10 mouse cellular contexts compared by ENCODE assay signal in the genomic region with DNA sequence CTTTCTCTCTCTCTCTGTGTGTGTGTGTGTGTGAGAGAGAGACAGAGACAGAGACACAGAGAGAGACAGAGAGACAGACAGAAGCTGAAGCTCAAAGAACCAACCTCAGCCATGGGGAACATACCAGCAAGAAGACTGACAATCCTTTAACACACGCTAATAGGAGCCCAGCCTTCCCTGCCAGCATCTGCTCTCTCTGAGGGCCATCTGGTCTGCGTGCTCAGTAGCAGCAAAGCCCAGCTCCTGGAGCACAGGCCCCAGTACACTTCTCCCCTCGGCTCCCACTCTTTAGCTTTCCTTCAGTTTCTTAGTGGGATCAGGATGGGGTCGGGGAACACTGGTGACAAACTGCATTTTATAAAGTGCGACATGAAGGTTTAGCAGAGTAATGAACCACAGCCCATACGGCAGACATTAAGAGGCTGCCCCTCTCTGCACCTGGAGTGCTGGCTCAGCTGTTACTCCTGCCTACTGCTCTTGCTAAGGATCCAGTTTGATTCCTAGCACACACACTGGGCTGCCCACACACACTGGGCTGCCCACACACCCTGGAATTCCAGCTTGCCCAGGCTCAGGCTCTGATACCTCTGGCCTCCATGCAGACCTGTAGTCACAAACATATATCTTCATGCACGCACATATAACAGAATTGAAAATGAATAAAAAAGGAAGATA. TPM values are rescaled to one million over a fixed set of nuclear protein-coding genes. Genes with fewer than 3 reads are reported as not detected.
DNase-seq lines count a peak whose midpoint lies in the region; ATAC-seq lines count a peak whose summit lies in the region.
"Had no signal": no experiment of that assay in that cellular context is flagged by ENCODE, and none has a peak within 500 bp of the region (broad histone marks: within the 10 kb centered on the region; RNA-seq: fewer than 3 reads in every experiment).

No protein-coding gene starts in this region.

- peak overlapping the region; percentile 57 for H3K4me3 ChIP-seq in heart, embryonic 10.5 days
- no peak overlapping the region for H3K4me3 ChIP-seq in forebrain, embryonic 16.5 days (replicated peaks; ENCODE audit: low read length)
- H3K4me3 ChIP-seq in intestine, embryonic 16.5 days (ENCODE audit: low read length), result no peak overlapping the region

- DNase-seq in heart, embryonic 10.5 days (ENCODE audit: low spot score), result peak; percentile 72
- no peak for DNase-seq in heart, postnatal 36 days
- peak; percentile 77 to 79 for DNase-seq in cerebellum, postnatal 10 days
- DNase-seq in left cerebral cortex, postnatal 25 days (ENCODE audit: low spot score in 2 of 2), result peak; percentile 32 to 58
- no peak for DNase-seq in ovary, postnatal 14 days (ENCODE audit: low spot score)
- no peak for DNase-seq in yolk sac, embryonic 10.5 days (ENCODE audit: low spot score)

- H3K4me1 ChIP-seq in heart, embryonic 10.5 days, result peaks cover 39% of the 10 kb centered on the region
- H3K4me1 ChIP-seq in forebrain, embryonic 16.5 days (replicated peaks; ENCODE audit: control insufficient read depth, insufficient read depth, low read length), result peaks cover 12% of the 10 kb centered on the region
- no peaks in the 10 kb centered on the region for H3K4me1 ChIP-seq in intestine, embryonic 16.5 days (ENCODE audit: control insufficient read depth, insufficient read depth, low read length)

- H3K27ac ChIP-seq in heart, embryonic 10.5 days, result peak overlapping the region; percentile 90
- peak overlapping the region; percentile 60 for H3K27ac ChIP-seq in forebrain, embryonic 16.5 days (ENCODE audit: low read length)
- no peak overlapping the region for H3K27ac ChIP-seq in intestine, embryonic 16.5 days (ENCODE audit: low read length)
- H3K27ac ChIP-seq: liver, embryonic 14.5 days had no signal

- WGBS in heart, embryonic 10.5 days, result 51% methylated on average over 7 of the region's 7 CpGs
- WGBS in forebrain, embryonic 16.5 days, result 59% methylated on average over 7 of the region's 7 CpGs
- WGBS in intestine, embryonic 16.5 days, result 61% methylated on average over 7 of the region's 7 CpGs

- intact Hi-C loops in heart, postnatal 36 days (cut with DNase I), result loop anchor here (10.0 kb wide), 1 partner anchor 401 kb away; no protein-coding TSS in a partner anchor
- intact Hi-C loops in left cerebral cortex, postnatal 25 days (cut with DNase I), result no loop called here

- no peaks in the 10 kb centered on the region for H3K36me3 ChIP-seq in heart, embryonic 10.5 days
- H3K36me3 ChIP-seq in forebrain, embryonic 16.5 days (ENCODE audit: control insufficient read depth, insufficient read depth), result no peaks in the 10 kb centered on the region
- H3K36me3 ChIP-seq in intestine, embryonic 16.5 days (ENCODE audit: control insufficient read depth, insufficient read depth, low read length), result no peaks in the 10 kb centered on the region
- H3K36me3 ChIP-seq: G1E had no signal

- H3K27me3 ChIP-seq in heart, embryonic 10.5 days (ENCODE audit: insufficient read depth, poor library complexity, severe bottlenecking), result no peaks in the 10 kb centered on the region
- no peaks in the 10 kb centered on the region for H3K27me3 ChIP-seq in forebrain, embryonic 16.5 days (replicated peaks; ENCODE audit: control insufficient read depth, insufficient read depth, low read length)
- no peaks in the 10 kb centered on the region for H3K27me3 ChIP-seq in intestine, embryonic 16.5 days (replicated peaks; ENCODE audit: control insufficient read depth, insufficient read depth, low read length)

- H3K4me2 ChIP-seq in forebrain, embryonic 16.5 days (ENCODE audit: low read length), result no peak overlapping the region
- no peak overlapping the region for H3K4me2 ChIP-seq in intestine, embryonic 16.5 days (ENCODE audit: low read depth, low read length)

- no peaks in the 10 kb centered on the region for H3K9me3 ChIP-seq in heart, embryonic 10.5 days
- no peaks in the 10 kb centered on the region for H3K9me3 ChIP-seq in forebrain, embryonic 16.5 days (ENCODE audit: control insufficient read depth, low read length)
- no peaks in the 10 kb centered on the region for H3K9me3 ChIP-seq in intestine, embryonic 16.5 days (ENCODE audit: control insufficient read depth, low read length)
- H3K9me3 ChIP-seq: G1E had no signal

- ATAC-seq in forebrain, embryonic 16.5 days, result peak; percentile 84
- no peak for ATAC-seq in intestine, embryonic 16.5 days

- no peak overlapping the region for H3K9ac ChIP-seq in forebrain, embryonic 16.5 days (replicated peaks; ENCODE audit: low read depth, low read length)
- H3K9ac ChIP-seq in intestine, embryonic 16.5 days (ENCODE audit: low read depth, low read length), result no peak overlapping the region; the same call in 1 of the 2 replicates
- H3K9ac ChIP-seq: liver, embryonic 14.5 days had no signal

RNA-seq across cellular contexts. Expression of a gene that starts 1.2 kb away (rescaled TPM):
- 39.8 and 79.8 TPM in 2 replicates for polyA plus RNA-seq in heart, embryonic 10.5 days (2016; fragmentation: Nextera tagmentation; extraction: Ambion mirVana)
- 100 to 1,000 TPM; 276 to 293 TPM for total RNA-seq in heart, postnatal 36 days (2021)
- 0.25 and 0.46 TPM in 2 replicates for polyA plus RNA-seq in forebrain, embryonic 16.5 days (2015; fragmentation: Nextera tagmentation; extraction: Ambion mirVana)
- total RNA-seq in left cerebral cortex, postnatal 25 days (2021), result under 1 TPM in 1 of 2 experiments, not detected in 1; 0.16 TPM
- polyA plus RNA-seq in intestine, embryonic 16.5 days (2015; fragmentation: Nextera tagmentation; extraction: Ambion mirVana), result 0.07 and 0.11 TPM in 2 replicates
- polyA plus RNA-seq: G1E had no signal

RNA-seq across cellular contexts. Expression of a gene that starts 5.5 kb away (rescaled TPM):
- polyA plus RNA-seq in heart, embryonic 10.5 days (2016; fragmentation: Nextera tagmentation; extraction: Ambion mirVana), result 3.9 and 4.0 TPM in 2 replicates
- total RNA-seq in heart, postnatal 36 days (2021), result 10 to 100 TPM in 1 of 2 experiments, 1 to 10 TPM in 1; 10.0 to 10.5 TPM
- polyA plus RNA-seq in forebrain, embryonic 16.5 days (2015; fragmentation: Nextera tagmentation; extraction: Ambion mirVana), result 3.6 and 6.0 TPM in 2 replicates
- 10 to 100 TPM; 13.7 to 15.8 TPM for total RNA-seq in left cerebral cortex, postnatal 25 days (2021)
- polyA plus RNA-seq in intestine, embryonic 16.5 days (2015; fragmentation: Nextera tagmentation; extraction: Ambion mirVana), result 1.4 and 1.9 TPM in 2 replicates

Comparison
In these comparisons a context has a peak if more than half of its experiments do, and no peak if none do; other contexts are left out.
1. DNase-seq: peak in heart, embryonic 10.5 days (single experiment), cerebellum, postnatal 10 days (2 of 2) and left cerebral cortex, postnatal 25 days (2 of 2); none in heart, postnatal 36 days (0 of 2), ovary, postnatal 14 days (single experiment) and yolk sac, embryonic 10.5 days (single experiment).
2. RNA of a gene that starts 1.2 kb away (polyA plus RNA-seq): 39.8 to 79.8 TPM in heart, embryonic 10.5 days; 0.25 to 0.46 TPM in forebrain, embryonic 16.5 days and 0.07 to 0.11 TPM in intestine, embryonic 16.5 days; every median in the first group is over 10 times any median in the second.